Mouse (Mus musculus) G1E-ER4 (cell line): ENCODE measurements around the gene Pcif1. TPM values are rescaled to one million over a fixed set of nuclear protein-coding genes. Genes with fewer than 3 reads are reported as not detected.

Source experiments
- GATA1 ChIP-seq: IDR thresholded peaks from one replicate; pipeline ENCODE4 v1.8.0; 2012; ENCODE audit warnings: low read length, inconsistent platforms
- polyA plus RNA-seq: library from polyadenylated mRNA; stranded (reverse); fragments of >175 nt; gene quantifications from 2 replicates; pipeline ENCODE4 v1.2.3, GENCODE M21; 2012

Gene Pcif1
- polyA plus RNA-seq, 1 experiment = 110 TPM

GRCm38 (mm10) chr2:164861094-164861493 lies 18.0 kb upstream of the Pcif1 start:
- TF ChIP-seq GATA1 = no peak

GRCm38 (mm10) chr2:164862179-164862861 lies 16.8 kb upstream of the Pcif1 start:
- TF ChIP-seq GATA1 = no peak

GRCm38 (mm10) chr2:164864593-164864992 lies 14.5 kb upstream of the Pcif1 start:
- TF ChIP-seq GATA1 = no peak

GRCm38 (mm10) chr2:164866741-164867551 lies 12.2 kb upstream of the Pcif1 start:
- no peak for TF ChIP-seq GATA1

- TF ChIP-seq GATA1 = no peak
Measured at GRCm38 (mm10) chr2:164867566-164867965, 11.5 kb upstream of the Pcif1 start.

GRCm38 (mm10) chr2:164868491-164868890 lies 10.6 kb upstream of the Pcif1 start:
- no peak for TF ChIP-seq GATA1

GRCm38 (mm10) chr2:164871602-164872303 lies 7.4 kb upstream of the Pcif1 start:
- no peak for TF ChIP-seq GATA1

GRCm38 (mm10) chr2:164873621-164874020 lies 5.5 kb upstream of the Pcif1 start:
- TF ChIP-seq GATA1 = no peak

- TF ChIP-seq GATA1 = no peak
Measured at GRCm38 (mm10) chr2:164874239-164874769, 4.8 kb upstream of the Pcif1 start.

- TF ChIP-seq GATA1 = no peak
Measured at GRCm38 (mm10) chr2:164878509-164879227, 436 bp upstream of the Pcif1 start.

- no peak for TF ChIP-seq GATA1
Measured at GRCm38 (mm10) chr2:164879568-164880277, 619 bp downstream of the Pcif1 start.

GRCm38 (mm10) chr2:164882619-164883018 lies 3.5 kb downstream of the Pcif1 start:
- no peak for TF ChIP-seq GATA1

- TF ChIP-seq GATA1 = no peak
Measured at GRCm38 (mm10) chr2:164885788-164886187, 6.7 kb downstream of the Pcif1 start.

- no peak for TF ChIP-seq GATA1
Measured at GRCm38 (mm10) chr2:164886617-164887016, 7.5 kb downstream of the Pcif1 start.

GRCm38 (mm10) chr2:164888996-164889395 lies 9.9 kb downstream of the Pcif1 start:
- no peak for TF ChIP-seq GATA1
